Mouse (Mus musculus) embryo, embryonic 10.5 days (tissue): ENCODE data around the gene AI661453.

ENCODE experiments used
- DNase-seq: peaks from one replicate; pipeline ENCODE4 v3.0.0-alpha.2; 2015; ENCODE audit warnings: low spot score

The AI661453 gene

DNA sequence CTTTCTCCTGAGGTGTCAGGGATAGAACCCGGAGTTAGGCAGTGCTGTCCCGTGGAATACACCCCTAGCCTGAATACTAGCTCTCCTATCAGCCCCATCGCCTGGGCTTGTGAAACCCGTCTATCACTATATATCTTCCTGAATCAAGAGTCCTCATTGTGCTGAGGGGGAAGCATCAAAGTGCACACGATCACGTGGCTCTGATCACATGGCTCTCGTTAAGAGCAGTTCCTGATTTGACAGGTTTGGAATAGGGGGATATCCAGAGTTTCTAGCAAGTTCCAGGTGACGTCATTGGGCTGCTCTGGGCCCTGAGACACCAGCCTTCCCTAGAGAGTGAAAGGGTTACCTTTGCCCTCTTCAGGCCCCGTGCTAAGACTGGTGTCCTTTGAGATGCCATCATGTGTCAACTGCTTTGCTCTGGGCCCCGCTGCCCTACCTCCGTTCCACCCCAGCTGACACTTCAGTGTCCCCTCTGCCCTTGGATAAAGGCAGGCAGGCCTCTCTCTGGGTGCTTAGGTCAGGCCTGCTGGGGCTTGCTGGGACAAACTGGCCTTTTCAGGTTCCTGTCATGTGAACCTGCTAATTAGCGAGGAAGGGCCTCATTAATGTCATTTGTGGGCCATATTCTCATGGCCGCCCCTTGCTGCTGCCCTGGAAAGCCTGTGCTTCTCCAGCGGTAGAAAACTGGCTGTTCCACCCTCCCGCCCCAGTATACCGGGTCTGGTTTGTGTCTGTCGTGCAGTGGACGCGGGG is 5.1 kb downstream of the AI661453 start:
- no peak for DNase-seq

DNA sequence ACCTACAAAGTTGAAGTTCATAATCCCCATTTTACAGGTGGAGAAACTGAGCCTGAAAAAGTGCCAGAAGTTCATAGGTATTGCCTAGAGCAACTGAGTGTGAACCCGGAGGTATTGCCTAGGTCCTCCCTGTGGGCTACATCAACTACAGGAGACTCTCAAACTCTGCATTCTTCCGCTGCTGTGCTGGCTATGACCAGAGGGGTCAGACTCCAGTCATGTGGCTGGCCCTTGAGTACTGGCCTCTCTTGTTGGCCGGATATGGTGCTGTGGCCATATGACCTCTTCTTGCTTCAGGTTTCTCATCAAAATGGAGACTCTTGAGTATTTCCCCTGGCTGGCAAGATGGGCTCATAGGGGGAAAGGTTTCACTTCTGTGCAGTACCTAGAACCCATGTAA is 5.9 kb downstream of the AI661453 start:
- no peak for DNase-seq

DNA sequence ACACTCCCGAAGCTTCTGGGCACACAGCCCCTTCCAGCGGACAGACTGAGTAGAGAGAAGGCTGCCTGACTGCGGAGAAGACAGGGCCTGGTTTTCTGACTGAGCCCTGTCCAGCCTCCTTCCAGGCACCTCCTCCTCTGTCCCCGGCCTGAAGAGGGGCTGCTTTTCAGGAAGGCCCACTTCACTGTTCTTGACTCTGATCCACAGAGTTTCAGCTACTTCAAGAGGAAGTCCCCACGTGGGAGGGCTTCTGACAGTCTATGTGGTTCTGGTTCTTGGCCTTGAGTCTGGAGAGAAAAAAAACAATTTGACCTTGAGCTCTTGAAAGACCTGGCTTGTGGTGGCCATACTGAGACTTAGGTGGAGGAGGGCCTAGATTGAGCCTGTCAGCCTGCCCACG is 7.7 kb downstream of the AI661453 start:
- no peak for DNase-seq

DNA sequence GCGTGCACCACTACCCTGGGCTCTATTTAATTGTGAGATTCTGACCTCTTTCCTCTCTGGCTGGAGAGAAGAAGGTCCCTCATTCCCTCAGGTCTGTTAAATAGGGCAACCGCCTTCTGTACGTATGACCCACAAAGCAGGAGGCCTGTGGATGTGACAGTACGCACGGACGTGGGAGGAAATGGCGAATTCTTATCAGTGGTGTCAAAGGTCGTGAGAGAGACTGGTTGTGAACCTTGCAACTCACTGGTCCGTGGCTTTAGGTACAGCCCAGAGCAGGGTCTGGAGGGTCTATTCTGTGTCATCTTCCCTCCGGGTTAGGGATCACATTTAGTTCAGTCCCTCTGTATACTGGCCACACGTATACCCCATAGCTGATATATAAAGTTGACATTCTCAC is 9.1 kb downstream of the AI661453 start:
- no peak for DNase-seq

DNA sequence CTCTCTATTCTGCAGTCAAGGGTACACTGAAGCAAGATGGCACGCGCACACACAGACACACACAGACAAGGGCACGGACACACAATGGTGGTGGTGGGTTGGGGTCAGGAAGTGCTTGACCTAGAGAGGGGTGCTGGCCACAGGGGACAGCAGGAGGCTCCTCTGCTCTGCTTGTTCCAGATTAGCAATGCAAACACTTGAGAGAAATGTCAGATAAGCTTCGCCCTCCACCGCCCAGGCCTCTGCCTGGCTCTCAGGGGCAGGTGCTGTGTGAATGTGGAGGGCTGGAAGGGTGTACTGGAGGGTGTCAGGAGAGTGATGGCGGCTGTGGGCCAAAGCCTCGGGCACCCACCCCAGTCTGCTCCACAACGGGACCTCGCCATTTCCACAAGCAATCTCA is 9.6 kb downstream of the AI661453 start:
- DNase-seq: no peak

DNA sequence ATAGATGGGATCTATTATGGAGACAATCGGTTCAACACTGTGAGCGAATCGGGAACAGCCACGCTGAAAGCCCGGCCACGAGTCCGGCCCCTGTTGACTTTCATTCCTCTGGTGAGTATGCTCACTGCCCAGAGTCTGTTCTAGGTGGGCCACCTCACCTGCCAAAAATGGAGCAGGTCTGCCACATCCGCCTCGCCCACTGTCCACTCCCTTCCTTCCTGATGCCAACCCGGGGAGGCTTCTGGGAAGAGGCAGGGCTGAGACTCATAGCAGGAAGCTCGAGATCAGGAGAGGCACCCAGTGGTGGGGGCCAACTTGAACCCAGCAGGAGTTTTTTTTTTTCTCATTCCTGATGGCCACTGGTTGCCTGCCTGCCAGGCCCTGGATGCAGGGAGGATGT is 10.1 kb downstream of the AI661453 start:
- no peak for DNase-seq

DNA sequence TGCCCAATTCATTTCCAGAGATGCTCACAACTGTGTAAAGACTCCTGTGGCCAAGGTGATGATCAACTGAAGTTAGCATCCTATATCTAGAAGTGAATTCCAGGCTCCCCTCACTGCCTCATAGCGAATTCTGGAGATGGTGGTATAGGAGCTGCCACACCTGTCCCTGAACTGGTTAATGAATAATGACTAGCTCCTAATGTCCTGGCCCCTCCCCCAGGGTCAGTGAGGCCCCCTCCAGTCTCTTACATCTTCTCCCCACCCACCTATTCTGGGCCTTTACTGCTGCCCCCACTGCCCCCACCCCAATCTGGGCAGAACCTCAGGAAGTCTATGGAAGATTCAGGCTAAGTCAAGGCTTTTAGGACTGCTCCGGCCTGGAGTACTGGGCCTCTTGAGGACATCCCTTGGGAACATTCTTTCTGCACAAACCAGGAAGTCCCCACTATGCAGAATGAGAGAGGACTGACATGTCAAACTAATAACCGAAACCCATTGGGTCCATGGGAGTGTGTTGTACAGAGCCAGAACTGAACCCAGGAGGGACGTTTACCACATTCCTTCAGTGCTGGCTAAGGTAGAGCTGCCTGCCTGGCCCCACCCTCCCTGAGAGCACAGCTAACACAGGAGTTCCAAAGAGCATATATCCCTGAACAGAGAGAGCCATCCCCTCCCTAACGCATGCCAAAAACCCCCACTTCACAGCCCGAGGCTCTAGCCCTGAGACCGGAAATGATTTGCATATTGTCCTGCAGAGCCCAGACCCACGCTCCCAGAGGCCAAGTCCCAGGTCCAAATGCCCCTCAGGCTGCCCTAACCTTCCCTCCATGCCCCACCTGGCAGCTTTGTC is 12.3 kb downstream of the AI661453 start:
- DNase-seq: no peak

DNA sequence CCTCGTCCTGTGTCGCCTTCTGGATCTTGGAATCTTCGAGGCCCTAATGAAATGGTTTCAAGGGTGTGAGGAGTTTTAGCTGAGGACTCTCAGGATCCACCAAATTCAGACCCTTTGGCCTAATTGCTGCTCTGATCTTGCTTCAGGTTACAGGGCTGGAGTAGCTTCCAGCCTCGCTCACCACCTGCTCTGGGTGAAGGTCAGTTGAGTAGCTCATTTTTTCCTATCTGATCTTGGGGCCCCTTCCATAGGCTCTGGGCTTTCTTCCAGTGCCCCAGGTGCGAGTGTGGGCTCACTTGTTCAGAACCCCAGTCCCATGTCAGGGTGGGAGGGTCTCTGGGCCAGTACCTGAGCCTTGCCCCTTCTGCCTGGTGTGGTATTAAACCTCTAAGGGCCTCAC is 13.0 kb downstream of the AI661453 start:
- no peak for DNase-seq

DNA sequence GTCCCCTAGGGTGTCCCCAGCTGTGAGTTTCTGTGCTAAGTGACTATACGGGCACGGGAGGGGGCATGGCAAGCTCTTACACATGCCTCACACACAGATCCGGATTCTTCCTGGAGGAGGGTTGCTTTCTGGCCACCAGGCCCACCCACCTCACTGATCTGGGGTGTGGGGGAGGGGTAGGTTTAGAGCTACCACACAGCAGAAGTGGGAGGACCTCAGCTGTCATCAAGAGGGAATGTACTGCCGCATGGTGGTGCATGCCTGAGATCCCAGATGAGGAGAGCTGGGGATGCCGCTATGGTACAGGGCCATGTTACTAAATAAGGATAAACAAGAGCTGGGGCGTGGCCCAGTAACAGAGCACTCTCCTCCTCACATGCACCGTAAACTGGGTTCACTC is 13.8 kb downstream of the AI661453 start:
- no peak for DNase-seq

DNA sequence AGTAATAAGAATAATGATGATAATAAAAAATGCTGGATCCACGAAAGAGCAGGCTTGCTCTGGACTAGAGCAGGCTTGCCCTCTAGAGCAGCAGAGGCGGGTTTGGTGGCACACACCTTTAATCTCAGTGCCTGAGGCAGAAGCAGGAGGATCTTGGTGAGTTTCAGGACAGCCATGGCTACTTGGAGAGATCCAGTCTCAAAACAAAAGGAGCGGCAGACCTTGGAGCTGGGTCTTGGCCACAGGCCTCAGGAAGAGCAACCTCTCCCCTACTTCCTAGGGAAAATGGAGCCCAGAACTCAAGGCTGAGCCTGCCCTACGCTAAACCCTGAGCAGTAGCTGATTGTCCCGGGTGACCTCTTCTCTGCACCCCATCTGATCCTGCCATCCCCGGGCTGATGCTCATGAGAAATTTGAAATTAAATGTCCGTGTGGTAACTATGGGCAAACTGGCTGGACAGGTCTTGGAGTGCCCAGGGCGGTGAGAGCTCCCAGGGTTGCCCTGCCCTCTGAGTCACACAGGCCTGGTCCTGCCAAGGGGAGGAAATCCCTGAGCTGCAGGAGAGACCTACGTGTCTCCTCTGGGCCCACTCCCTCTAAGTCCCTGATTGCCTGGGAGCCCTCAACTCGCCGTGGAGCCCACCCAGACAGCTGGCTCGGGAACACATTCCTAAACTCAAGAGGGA is 14.6 kb downstream of the AI661453 start:
- no peak for DNase-seq

DNA sequence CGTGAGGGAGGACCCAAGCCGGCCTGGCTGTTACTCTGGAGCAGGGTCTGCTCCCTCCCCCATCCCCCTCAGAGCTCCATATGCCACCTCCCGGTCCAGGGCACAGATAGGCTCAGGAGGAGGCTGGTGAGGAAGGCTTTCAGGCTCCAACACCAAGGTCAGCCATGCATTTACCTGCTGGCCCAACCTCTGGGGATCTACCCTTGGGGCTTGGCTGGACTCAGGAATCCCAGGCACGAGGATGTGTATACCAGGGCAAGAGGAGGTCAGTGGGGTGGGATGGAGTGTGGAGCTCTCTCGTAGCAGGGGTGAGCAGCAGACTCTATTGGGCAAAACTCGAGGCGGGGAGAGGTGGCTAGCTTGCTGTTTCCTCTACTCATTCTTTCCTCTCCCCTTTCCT is 16.5 kb downstream of the AI661453 start:
- DNase-seq: no peak

DNA sequence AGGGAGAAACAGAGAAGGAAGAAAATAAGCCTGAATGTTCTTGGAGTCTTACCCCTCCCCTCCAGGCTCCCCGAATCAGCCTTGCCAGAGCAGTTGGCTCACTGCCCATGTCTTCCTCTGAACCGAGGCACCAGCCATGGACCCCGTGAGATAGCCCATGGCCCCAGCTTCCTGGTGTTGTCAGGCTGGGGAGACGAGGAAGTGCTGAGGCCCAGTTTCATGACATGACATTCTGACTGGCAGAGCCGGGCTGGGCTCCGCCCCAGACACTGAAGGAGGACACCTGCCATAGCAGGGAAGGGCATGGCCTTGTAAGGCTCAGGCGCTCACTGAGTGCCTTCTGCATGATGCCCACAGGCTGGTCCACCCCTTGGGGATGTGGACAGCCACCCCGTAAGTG is 18.3 kb downstream of the AI661453 start:
- DNase-seq: no peak

DNA sequence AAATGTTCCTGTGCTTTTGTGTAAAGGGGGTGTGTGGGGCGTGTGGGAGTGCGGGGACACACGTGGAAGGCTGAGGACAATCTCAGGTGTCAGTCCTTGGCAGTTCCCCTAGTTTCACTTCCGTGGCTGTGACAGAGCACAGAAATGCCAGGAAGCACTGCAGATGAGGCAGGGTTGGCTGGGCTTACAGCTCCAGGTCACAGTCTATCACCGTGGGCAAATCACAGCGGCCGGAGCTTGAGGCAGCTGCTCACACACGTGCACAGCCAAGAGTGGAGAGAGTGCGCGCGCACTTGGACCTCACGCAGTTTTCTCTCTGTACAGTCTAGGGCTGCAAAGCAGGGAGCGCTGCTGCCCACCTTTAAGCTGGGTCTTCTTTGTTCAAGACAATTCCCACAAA is 21.9 kb downstream of the AI661453 start:
- no peak for DNase-seq

DNA sequence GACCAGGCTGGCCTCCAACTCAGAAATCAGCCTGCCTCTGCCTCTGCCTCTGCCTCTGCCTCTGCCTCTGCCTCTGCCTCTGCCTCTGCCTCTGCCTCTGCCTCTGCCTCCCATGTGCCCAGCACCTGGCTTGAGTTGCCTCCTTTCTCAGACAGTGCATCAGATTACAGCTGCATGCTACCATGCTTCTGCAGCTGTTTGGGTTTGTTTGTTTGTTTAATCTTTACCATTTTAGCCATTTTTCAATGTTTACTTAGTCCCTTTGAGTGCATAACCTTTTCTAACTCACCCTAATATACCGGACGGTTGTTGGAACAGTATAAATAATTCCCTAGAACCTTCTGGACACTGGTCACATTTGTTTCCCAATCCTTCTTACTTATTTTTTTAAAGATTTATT is 22.5 kb downstream of the AI661453 start:
- no peak for DNase-seq

DNA sequence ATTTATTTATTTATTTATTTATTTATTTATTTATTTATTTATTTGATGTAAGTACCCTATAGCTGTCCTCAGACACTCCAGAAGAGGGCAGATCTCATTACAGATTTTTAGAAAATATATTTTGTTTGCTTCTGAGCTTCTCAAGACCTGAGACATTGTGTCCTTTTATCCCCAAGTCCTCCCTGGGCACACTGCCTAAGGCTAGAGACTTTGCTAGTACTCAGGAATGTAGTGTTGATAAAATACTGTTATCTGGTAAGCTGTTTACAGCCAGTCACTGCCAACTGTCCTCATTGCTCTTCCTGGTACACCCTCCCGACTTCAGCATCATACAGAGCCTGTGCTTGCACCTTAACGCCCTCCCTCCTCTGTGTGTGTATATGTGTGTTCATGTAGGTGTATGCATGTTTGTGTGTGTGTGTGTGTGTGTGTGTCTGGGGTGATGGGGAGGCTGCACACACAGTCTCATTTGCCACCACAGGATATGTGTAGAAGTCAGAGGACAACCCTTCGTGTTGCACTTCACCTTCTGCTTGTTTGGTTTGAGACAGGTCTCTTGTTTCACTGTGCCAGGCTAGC is 23.0 kb downstream of the AI661453 start:
- no peak for DNase-seq

DNA sequence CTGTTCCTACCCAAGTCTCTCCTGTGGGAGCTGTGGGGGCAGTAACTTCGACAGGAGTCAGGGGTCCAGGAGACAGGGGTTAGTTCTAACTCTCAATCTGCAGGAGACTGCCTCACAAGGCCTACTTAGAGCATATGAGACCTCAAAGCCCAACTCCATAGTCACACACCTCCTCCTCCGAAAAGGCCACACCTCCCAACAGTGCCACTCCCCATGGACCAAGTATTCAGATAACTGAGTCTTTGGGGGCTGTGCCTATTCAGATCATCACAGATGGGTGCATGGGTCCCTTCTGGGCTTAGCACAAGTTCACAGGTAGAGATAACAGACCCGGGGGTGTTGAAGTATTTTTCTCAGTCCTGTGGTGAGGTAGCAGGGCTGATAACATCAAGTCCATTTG is 25.3 kb downstream of the AI661453 start:
- DNase-seq: no peak

DNA sequence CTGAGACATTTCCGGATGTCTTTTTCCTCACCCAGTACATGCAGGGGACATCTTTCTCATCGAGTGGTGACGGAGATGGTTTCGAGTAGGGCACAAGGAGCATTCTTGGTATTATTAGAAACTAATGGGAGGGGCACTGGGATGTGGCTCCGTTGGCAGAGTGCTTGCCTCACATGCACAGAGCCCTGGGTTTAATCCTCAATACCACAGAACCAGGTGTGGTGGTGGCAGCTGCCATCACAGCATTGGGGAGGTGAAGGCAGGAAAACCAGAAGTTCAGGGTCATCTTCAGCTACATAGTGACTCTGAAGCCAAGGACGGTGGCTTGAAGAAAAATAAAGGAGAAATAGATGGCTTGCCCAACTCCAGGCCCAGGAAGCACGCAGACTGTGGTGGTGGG is 25.8 kb downstream of the AI661453 start:
- DNase-seq: no peak

DNA sequence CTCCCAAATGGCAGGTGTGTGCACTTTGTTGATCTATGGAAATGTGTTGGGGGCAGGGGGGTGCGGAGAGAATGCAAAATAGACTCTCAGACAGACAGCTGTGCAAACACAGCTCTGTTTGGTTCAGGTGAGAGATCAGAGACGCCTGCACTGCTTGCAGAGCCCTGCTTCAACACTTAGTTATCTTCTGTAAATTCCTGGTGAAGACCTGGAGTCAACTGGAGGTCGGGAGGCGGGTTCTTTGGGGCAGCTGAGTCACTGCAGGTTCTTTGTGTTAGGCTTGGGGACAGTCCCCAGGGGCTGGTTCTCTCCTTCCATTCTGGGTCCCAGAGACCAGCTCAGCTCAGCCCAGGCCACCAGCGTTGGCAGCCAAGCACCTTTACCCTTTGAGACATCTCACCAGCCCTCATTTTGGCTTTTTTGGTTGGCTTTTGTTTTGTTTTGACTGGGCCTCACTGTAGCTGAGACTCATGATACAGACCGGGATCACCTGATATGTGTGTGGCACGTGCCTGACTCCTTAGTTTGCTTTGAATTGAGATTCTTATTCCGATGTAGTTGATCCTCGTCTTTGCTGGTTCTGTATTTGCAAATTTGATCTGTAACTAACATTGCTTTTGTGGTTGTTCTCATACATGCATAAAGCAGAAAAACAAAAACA is 26.4 kb downstream of the AI661453 start:
- DNase-seq: no peak

DNA sequence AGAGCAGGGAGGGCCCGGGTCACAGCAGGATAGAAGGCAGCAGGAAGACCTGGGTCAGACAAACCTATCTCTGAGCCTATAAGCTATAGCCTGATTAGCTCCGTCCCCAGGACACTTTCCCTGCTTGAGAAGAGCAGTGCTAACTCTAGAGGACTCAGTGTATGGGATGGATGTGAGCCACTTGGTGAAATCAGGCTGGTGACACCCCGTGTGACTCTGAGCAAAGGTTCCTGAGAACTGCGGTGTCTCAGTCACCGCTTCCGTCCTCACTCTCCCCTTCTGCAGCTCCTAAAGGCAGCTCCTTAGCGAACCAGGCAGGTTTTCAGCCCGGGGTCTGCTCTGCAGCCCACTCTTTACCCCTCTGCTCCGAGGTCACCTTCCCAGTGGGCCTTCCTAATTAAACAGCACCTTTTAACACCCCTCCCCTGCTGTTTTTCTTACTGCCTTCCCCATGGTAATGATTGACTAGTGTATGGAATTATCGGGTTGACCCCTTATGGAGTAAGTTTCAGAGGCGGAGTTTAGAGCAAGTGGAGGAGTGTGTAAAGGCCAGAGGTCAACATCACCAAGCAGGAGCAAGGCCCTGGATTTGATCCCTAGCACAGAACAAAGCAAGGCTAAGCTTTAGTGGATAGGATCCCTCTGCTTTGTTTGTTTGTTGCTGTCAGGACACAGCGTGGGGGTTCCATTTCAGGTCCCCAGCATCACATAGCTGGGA is 28.0 kb downstream of the AI661453 start:
- DNase-seq: no peak

DNA sequence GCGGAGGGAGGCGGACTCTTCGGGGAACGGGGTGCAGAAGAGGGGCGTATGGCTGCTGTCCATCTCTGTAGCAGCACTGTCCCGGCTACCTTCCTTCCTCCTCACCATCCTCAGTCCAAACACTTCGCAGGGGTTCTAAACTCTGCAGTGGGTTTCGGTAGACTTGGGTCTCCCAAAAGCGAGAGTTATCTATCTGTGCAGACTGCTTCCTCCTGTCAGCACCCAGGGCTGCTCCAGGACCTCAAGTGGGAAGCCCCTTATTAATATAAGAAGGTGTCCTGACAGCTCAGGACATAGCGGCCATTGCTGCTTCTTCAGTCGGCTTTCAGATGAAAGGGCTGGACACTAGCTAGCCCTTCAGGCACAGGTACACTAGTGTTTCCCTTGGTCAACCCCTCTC is 28.6 kb downstream of the AI661453 start:
- no peak for DNase-seq

DNA sequence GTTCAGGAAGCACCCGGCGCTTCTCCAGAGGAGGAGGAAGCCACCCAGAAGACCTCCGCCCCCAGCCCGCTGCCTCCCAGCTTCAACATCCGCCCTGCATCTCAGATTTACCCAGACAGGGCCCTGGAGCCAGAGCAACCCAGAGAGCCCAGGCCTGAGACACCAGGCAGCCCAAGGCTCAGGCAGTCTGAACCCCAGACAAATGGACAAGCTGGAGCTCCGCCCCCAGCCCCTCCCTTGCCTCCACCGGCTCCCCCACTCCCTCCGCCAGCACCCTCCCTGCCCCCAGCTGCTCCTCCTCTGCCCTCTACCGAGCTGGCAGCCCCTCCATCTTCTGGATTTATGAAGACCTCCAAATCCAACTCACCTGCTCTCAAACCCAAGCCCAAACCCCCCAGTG is 29.9 kb downstream of the AI661453 start:
- no peak for DNase-seq
